Mouse (Mus musculus) thymus, postnatal 10 days (tissue): ENCODE measurements around the gene Hspa12a.

Experiments used
- DNase-seq, 2 experiments: peaks; one replicate each; pipeline ENCODE4 v3.0.0; 2021; ENCODE audit warnings: low spot score in 2 of 2

The Hspa12a gene

DNA sequence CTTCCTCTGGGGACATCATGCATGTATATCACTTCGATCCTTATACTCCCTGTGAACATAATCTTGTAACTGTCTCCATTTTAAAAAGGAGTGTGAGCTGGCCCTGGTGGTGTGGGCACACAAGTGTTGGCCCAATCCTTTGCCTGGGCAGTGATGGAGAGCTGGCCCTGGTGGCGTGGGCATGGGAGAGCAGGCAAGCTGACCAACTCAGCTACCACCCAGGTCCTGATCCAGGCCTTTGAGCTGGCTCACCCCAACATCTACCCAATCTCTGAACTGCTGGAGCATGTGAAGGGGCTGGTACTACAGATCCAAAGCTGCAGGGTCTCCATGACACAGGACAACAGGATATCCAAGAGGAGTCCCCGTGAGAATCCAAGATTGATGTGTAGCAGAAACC lies 120.2 kb downstream of the Hspa12a start:
- no peak for DNase-seq

GRCm38 (mm10) chr19:58822454-58823200 lies 120.8 kb downstream of the Hspa12a start:
- DNase-seq = no peak

DNA sequence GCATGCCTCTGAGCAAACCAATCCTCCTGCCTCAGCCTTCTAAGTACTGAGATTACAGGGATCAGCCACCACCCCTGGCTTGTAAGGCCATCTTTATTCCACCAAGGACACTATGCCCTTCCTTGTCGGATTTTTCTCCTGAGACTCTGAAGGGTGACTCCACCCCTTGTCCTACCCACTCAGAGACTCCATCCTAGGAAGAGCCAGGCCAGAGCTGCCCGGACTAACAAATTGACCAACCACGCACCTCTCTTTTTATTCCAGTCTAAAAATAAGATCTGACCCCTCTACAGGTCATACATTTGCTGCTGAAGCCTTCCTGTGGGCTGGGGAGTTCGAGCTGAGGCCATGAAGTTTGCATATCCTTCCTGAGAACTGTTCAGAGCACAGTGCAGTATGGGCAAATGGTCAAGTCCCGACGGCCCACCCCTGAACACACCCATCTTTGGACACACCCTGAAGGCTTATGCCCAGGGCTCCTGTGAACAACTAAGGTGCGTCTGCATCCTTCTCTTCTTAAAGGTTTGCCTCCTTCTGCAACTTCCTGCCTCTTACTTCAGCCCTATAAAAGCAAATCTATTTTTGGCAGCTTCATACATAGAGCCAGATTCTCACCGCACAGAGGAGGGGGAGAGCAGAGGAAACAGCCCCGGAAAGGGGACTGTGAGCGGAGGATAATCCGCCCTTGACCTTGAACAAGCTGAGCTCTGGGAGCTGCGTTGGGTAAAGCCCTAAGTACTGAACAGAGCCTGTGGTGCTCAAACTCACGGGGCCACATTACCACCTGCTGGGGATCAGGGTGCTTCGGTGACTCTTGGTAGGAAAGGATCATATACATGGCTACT lies 124.7 kb downstream of the Hspa12a start:
- no peak for DNase-seq

DNA sequence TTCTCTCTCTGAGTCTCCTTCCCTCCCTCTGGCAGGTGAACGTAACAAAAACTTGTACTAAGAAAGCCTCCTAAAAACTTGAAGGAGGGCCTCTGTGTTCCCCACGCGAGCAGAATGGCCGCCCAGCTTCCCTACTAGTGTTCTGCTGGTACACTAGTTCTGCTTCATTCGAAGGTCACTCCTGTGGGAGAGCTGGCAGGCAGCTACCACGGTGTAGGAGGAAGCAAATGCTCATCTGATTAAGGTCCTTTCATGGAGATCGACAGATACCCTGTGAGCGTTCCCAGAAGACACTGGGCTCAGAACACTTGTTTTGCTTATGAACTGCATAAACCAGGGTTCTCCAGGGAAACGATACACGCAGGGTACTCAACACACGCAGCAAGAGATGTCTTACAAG lies 126.1 kb downstream of the Hspa12a start:
- no peak for DNase-seq

- no peak for DNase-seq
Measured at GRCm38 (mm10) chr19:58816453-58817041, 126.9 kb downstream of the Hspa12a start.

- DNase-seq = no peak
Measured at GRCm38 (mm10) chr19:58815179-58815922, 128.1 kb downstream of the Hspa12a start.

- DNase-seq = no peak
Measured at GRCm38 (mm10) chr19:58810536-58810935, 132.9 kb downstream of the Hspa12a start.

GRCm38 (mm10) chr19:58808864-58809263 lies 134.6 kb downstream of the Hspa12a start:
- no peak for DNase-seq

DNA sequence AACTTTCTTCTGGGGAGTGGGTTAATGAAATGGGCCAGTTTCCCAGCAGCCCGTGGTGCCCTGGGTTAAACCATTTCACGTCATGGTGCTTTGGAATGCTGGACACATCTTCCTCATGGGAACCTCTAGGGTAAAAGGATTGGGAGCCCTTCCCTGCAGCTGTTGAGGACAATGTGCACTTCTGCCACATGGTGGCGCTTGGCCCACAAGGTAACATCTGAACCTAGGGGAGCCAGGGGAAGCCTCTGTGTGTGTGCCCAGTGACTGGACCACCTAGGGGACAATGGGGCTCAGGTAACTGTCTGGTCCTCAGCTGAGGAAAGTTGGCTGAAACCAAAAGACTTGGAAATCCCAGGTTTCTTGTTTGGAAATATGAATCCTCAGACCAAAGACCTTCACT lies 137.1 kb downstream of the Hspa12a start:
- DNase-seq = peak in 1 of 2 experiments; percentile 35

- no peak for DNase-seq
Measured at GRCm38 (mm10) chr19:58805191-58805779, 138.2 kb downstream of the Hspa12a start.

DNA sequence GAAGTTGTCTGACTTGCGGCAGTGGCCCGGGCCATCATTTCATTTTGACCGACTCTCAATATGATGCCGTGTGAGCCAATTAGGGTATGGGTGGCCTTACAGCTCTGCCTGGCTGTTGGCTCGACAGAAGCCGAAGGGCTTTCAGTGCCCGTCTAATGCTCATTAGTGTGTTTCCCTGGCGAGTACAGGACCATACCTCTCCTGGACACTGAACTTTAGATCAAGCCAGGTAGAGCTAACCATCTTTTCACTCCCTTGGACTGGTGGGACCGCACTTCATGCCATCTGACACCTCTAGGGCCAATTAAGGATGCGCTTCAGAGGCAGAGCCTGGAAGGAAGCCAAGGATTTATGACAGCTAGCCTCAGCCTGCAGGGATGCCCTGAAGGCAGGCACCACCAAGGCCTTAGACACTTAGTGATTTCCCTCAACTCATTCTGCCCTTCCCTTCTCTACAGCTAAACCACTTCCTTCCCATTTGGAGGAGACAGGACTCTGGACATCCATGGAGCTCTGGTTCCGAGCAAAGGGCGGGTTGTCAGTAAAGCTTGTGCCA lies 148.3 kb downstream of the Hspa12a start:
- DNase-seq = no peak

GRCm38 (mm10) chr19:58794284-58794683 lies 149.2 kb downstream of the Hspa12a start, which contains the start of gene 1700019N19Rik:
1700019N19Rik (minus strand) TSS chr19:58794461.
- no peak for DNase-seq

DNA sequence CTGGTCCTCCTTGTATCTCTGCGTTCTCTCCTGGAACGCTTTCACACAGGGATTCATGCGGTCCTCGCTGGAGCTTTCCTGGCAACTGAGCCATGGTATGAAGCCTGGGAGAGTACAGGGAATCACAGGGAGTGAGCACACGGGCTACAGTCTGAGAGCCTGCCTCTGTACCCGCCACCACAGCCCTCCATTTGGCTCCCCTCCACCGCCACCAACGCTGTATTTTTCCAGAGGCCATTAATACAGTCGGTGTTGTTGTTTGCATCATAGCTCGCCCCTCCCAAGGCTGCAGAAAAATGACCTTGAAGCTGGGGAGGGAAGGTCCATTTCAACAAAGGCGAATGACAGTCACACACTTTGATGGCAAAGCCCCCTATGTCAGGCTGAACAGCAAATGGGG lies 154.3 kb downstream of the Hspa12a start:
- no peak for DNase-seq

GRCm38 (mm10) chr19:58783938-58784337 lies 159.5 kb downstream of the Hspa12a start:
- DNase-seq = no peak

DNA sequence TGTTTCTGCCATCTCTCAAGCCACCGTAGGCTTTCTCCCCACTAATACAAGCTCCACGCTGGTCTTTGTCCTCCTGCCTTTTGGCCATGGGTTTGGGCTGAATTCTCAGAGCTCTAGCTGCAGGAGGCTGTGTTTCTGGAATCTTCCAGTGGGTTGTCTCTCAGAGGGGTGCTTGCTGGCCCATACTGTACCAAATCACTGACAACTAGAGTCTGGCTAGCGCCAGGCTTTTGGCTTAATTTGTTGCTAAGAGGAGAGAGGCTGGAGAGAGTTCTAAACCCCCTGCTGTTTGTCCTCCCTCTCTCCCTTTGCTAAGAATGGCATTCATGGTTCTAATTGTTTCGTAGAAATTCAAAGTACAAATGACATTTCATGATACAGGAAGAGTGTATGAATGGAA lies 161.9 kb downstream of the Hspa12a start:
- DNase-seq = no peak

GRCm38 (mm10) chr19:58776461-58776860 lies 167.0 kb downstream of the Hspa12a start:
- DNase-seq = no peak

- no peak for DNase-seq
Measured at GRCm38 (mm10) chr19:58767329-58767728, 176.1 kb downstream of the Hspa12a start.

DNA sequence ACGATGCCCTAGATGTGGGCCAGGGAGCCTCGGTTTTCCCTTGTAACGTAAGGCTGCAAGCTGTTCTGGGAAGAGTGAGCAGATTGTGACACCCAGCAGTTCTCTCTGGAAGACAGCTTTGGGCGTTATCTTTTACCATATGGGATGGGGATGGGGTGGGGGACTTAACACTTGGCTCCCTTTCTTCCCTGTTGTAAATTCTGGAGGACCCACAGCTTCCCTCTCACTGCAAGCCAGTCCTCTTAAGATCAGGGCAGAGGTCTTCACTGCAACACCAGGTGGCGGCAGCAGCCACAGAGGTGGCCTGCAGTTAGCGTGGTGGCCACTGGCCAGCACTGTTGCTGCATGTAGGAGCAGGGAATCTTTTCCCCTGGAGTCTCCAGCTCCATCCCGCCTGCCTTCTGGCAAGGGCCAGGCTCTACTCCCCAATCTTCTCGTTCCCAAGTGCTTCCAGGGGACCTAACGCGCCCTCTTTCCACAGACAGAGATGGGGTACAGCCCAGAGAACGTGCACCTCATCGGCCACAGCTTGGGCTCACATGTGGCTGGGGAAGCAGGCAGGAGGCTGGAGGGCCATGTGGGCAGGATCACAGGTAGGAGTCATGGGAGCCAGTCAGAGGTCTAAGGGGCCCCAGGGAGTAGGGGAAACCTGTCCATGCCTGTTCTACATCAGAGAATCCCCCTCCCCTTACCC lies 180.5 kb downstream of the Hspa12a start:
- DNase-seq = no peak

- DNase-seq = no peak
Measured at GRCm38 (mm10) chr19:58762316-58762715, 181.1 kb downstream of the Hspa12a start.

- DNase-seq = no peak
Measured at GRCm38 (mm10) chr19:58759423-58759822, 184.0 kb downstream of the Hspa12a start, which contains the start of gene Pnliprp2. Pnliprp2 (plus strand) TSS chr19:58759719.
